Mouse (Mus musculus): ENCODE data around the gene Uba5. TPM values are rescaled to one million over a fixed set of nuclear protein-coding genes. Genes with fewer than 3 reads are reported as not detected.

The Uba5 gene
- polyA plus RNA-seq, 1 experiment from 2014 or later, result 34.8 TPM

DNA sequence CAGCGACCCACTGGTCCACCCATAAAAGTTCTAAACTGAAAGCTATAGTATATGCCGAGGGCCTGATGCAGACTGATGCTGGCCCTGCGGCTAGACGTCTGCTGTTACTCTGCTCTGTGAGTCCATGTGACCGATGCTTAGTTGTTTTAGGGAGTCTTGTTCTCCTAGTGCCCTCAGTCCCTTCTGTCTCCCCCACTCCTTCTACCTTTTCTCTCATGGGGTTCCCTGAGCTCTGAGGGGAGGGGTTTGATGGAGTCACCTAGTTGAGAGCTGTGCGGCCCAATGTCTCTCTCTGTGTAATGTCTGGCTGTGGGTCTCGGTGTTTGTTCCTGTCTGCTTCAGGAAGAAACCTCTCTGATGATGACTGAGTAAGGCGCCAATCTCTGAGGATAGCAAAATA, 35.7 kb downstream of the Uba5 start:
- WGBS, result 91% methylated on average over 8 of the region's 8 CpGs
- Histone ChIP-seq H3K4me3 (no peak overlapping the region), H3K27me3 (replicated peaks) (no peaks in the 10 kb centered on the region), H3K27ac (replicated peaks) (no peak overlapping the region), H3K36me3 (peaks cover 84% of the 10 kb centered on the region), H3K4me1 (no peaks in the 10 kb centered on the region), H3K9ac (no peak overlapping the region), H3K9me3 (peaks cover 9% of the 10 kb centered on the region), H3K4me2 (no peak overlapping the region)
- ATAC-seq (ENCODE audit: extremely low read depth, insufficient number of reproducible peaks, low FRiP score, low TSS enrichment), result no peak

DNA sequence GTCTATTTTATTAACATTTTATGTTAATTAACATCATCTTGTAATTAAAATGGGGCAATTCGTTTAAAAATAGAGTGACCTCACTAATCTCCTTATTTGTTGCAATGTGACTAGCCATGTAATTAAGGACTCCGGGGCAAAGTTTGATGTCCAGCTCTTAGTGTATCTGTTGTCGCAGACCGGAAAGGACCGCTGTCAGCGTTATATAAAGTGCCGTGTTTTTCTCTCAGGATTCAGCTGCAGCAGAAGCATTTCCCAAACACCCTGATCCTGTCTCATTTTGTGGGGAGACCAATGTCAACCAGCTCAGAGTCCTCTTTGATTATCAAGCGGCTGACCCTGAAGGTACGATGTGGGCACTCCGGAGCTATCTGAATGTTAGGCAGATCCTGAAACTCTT, 41.9 kb downstream of the Uba5 start:
- ATAC-seq (ENCODE audit: extremely low read depth, insufficient number of reproducible peaks, low FRiP score, low TSS enrichment), result no peak
- WGBS, result 88% methylated on average over 10 of the region's 10 CpGs
- H3K4me1 ChIP-seq, result no peaks in the 10 kb centered on the region
- no peak overlapping the region for H3K4me2 ChIP-seq
- no peak overlapping the region for H3K9ac ChIP-seq
- peaks cover 88% of the 10 kb centered on the region for H3K36me3 ChIP-seq
- H3K4me3 ChIP-seq, result no peak overlapping the region
- H3K27ac ChIP-seq (replicated peaks), result no peak overlapping the region
- H3K9me3 ChIP-seq, result no peaks in the 10 kb centered on the region
- no peaks in the 10 kb centered on the region for H3K27me3 ChIP-seq (replicated peaks)

DNA sequence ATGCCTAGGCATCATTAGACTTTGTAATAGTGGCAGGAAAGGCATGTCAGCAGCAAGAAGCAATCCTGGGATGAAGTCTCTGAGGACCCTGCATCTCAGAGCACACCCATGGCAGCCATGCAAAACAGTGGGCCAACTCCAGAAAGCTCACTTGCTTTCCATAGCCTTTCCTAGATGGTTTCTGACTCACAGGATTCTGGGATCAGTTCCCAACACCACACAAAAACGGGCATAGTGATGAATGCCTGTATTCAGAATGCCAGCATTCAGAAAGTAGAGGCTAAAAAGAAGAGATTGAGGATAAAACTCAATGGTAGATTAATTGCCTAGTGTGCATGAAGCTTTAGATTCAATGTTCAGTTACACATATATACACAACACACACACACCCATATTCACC, 48.4 kb downstream of the Uba5 start:
- ATAC-seq (ENCODE audit: extremely low read depth, insufficient number of reproducible peaks, low FRiP score, low TSS enrichment), result no peak
- Histone ChIP-seq H3K9ac (no peak overlapping the region), H3K36me3 (peaks cover 77% of the 10 kb centered on the region), H3K27ac (replicated peaks) (no peak overlapping the region), H3K4me3 (no peak overlapping the region), H3K4me2 (no peak overlapping the region), H3K27me3 (replicated peaks) (no peaks in the 10 kb centered on the region), H3K9me3 (no peaks in the 10 kb centered on the region), H3K4me1 (no peaks in the 10 kb centered on the region)
- 64% methylated on average over 1 of the region's 1 CpGs for WGBS

DNA sequence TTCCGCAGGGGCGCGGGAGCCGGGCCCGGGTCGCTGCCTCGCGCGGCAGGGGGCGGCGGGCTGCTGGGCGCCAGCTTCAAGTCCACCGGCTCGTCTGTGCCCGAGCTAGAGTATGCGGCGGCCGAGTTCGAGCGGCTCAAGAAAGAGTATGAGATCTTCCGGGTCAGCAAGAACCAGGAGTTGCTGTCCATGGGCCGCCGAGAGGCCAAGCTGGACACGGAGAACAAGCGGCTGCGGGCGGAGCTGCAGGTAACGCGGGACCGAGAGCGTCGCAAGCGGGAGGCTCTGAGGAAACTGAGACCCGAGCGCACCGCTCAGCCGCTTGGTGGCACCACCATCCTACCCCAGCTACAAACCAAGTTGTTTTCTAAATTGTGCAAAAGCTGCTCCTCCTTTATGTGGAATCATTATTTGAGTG, 60.0 kb downstream of the Uba5 start:
- Histone ChIP-seq H3K4me1 (peaks cover 29% of the 10 kb centered on the region), H3K27me3 (replicated peaks) (no peaks in the 10 kb centered on the region), H3K9me3 (no peaks in the 10 kb centered on the region), H3K9ac (peak overlapping the region; percentile 89), H3K4me3 (peak overlapping the region; percentile 84), H3K4me2 (peak overlapping the region; percentile 76), H3K36me3 (peaks cover 25% of the 10 kb centered on the region), H3K27ac (replicated peaks) (peak overlapping the region; percentile 85)
- peak; percentile 15; the same call in 1 of the 2 replicates for ATAC-seq (ENCODE audit: extremely low read depth, insufficient number of reproducible peaks, low FRiP score, low TSS enrichment)
- under 1% methylated on average over 37 of the region's 37 CpGs for WGBS

DNA sequence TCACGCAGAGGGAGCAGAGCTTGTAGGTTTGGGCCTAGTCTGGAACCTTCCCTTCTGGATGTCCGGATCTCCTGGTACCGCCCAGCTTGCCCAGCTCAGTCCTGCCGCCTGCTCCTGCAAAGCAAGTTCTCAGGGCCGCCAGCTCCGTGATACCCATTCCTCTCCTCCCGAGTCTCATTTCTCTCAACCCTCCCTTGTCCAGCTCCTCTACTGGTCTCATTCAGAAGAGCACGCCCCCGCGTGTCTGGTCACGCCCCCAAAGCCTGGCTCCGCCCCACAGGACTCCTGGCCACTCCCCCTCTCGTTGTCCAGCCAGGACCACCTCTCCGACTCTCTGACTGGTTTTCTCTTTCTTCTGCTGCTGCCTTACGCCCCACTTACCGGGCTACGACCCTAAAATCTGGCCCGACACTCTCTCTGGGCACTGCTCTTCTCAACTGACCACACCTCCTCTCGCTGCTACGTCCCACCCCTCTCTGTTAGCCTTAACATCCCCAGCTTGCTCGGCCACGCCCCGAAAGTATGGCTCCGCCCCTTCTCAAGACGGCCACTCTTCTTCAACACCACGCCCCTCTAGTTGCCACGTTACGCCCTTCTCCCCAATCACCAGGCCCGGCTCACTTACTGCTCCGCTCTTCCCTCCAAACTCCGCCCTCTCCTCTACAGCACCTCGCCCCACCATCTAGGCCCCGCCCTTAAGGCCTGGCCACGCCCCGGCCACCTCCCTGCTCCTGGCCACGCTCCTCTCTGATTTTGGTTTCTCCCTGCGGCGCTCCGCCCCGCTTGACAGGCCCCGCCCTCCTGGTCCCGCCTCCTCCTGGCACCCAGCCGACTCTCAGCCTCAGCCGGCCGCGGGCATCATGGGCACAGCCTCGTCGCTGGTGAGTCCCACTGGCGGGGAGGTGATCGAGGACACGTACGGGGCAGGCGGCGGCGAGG, 60.7 kb downstream of the Uba5 start, which contains the start of gene Nphp3:
Gene Nphp3 (plus strand): TSS at position 624 of the 939 bp plus-strand sequence.
- peak within 1 kb of the TSS; percentile 85 for H3K27ac ChIP-seq (replicated peaks)
- under 1% methylated on average over 55 of the region's 55 CpGs for WGBS
- H3K9ac ChIP-seq, result peak within 1 kb of the TSS; percentile 89
- no peaks in the 10 kb centered on the region for H3K9me3 ChIP-seq
- ATAC-seq (ENCODE audit: extremely low read depth, insufficient number of reproducible peaks, low FRiP score, low TSS enrichment), result peak; percentile 95
- H3K36me3 ChIP-seq, result peaks cover 21% of the 10 kb centered on the region
- H3K4me1 ChIP-seq, result peaks cover 29% of the 10 kb centered on the region
- no peaks in the 10 kb centered on the region for H3K27me3 ChIP-seq (replicated peaks)
- H3K4me3 ChIP-seq, result peak within 1 kb of the TSS; percentile 84
- peak within 1 kb of the TSS; percentile 76 for H3K4me2 ChIP-seq

DNA sequence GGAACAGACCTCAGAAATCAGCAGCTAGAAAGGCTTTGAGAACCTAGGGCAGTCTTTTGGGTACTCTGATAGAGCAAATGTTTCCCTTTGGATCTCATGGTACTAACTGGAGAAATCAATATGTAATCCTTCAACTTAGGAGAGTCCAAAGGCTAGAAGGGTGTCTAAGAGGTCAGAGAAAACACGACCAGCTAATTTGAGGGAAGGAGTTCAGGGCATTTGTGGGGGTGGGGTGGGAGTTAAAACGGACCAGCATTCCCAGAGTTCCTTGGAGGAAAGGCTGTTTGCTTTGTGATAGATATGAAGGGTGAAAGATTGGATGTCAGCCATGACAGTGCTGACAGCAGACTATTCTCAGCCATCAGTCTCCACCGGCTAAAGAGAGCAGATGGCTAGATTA, 62.3 kb downstream of the Uba5 start:
- H3K4me3 ChIP-seq, result no peak overlapping the region
- H3K27ac ChIP-seq (replicated peaks), result 0 out of 2 replicates have a peak overlapping the region, but pooled peaks have one; percentile 65
- no peaks in the 10 kb centered on the region for H3K27me3 ChIP-seq (replicated peaks)
- H3K36me3 ChIP-seq, result peaks cover 6% of the 10 kb centered on the region
- no peak overlapping the region for H3K9ac ChIP-seq
- no peaks in the 10 kb centered on the region for H3K9me3 ChIP-seq
- no peak for ATAC-seq (ENCODE audit: extremely low read depth, insufficient number of reproducible peaks, low FRiP score, low TSS enrichment)
- H3K4me2 ChIP-seq, result no peak overlapping the region
- peaks cover 29% of the 10 kb centered on the region for H3K4me1 ChIP-seq
- 10% methylated on average over 3 of the region's 3 CpGs for WGBS

Other genes with a start within 250 kb of the Uba5 start
- gene Nphp3, start 60.6 kb downstream of the Uba5 start, polyA plus RNA-seq (2015; fragmentation: Nextera tagmentation; extraction: Ambion mirVana), result 4.1 and 4.8 TPM in 2 replicates
- not detected in 2 replicates for gene Gm28305, start 22.5 kb downstream of the Uba5 start, polyA plus RNA-seq (2015; fragmentation: Nextera tagmentation; extraction: Ambion mirVana)
- 8.3 TPM in 2 replicates for gene Acad11, start 243 bp upstream of the Uba5 start, polyA plus RNA-seq (2015; fragmentation: Nextera tagmentation; extraction: Ambion mirVana)
- gene Ackr4, start 63.8 kb upstream of the Uba5 start, polyA plus RNA-seq (2015; fragmentation: Nextera tagmentation; extraction: Ambion mirVana), result 2.4 and 2.5 TPM in 2 replicates
- gene Dnajc13, start 199.8 kb upstream of the Uba5 start, polyA plus RNA-seq (2015; fragmentation: Nextera tagmentation; extraction: Ambion mirVana), result 14.5 and 15.1 TPM in 2 replicates